Mouse (Mus musculus) embryonic facial prominence, embryonic 15.5 days (tissue): ENCODE measurements around the gene Iqck. TPM values are rescaled to one million over a fixed set of nuclear protein-coding genes. Genes with fewer than 3 reads are reported as not detected.

ENCODE experiments used
- ATAC-seq: fragments of 200-750 bp; cut with Nextera tagmentation; 2 replicates; pipeline ENCODE4 v1.8.0; 2017; ENCODE audit warnings: low read depth, moderate TSS enrichment; ENCODE audit not compliant: insufficient number of reproducible peaks, low FRiP score, low TSS enrichment
- H3K27ac ChIP-seq: fragments of 300-500 bp; sonication (generic); replicated peaks from 2 replicates; pipeline ENCODE4 v1.5.1; 2015; ENCODE audit warnings: mild to moderate bottlenecking, inconsistent platforms
- H3K27me3 ChIP-seq: fragments of 300-500 bp; sonication (generic); 2 replicates; pipeline ENCODE4 v1.6.1; 2015; ENCODE audit warnings: inconsistent platforms
- H3K36me3 ChIP-seq: fragments of 300-500 bp; sonication (generic); 2 replicates; pipeline ENCODE4 v1.6.1; 2015; ENCODE audit warnings: mild to moderate bottlenecking, inconsistent platforms
- H3K4me1 ChIP-seq: fragments of 300-500 bp; sonication (generic); 2 replicates; pipeline ENCODE4 v1.6.1; 2015; ENCODE audit warnings: inconsistent platforms
- H3K4me2 ChIP-seq: fragments of 300-500 bp; sonication (generic); replicated peaks from 2 replicates; pipeline ENCODE4 v1.6.1; 2015; ENCODE audit warnings: mild to moderate bottlenecking, inconsistent platforms
- H3K4me3 ChIP-seq: fragments of 300-500 bp; sonication (generic); replicated peaks from 2 replicates; pipeline ENCODE4 v1.5.1; 2015; ENCODE audit warnings: mild to moderate bottlenecking, inconsistent platforms
- H3K9ac ChIP-seq: fragments of 300-500 bp; sonication (generic); 2 replicates; pipeline ENCODE4 v1.6.1; 2015; ENCODE audit warnings: inconsistent platforms
- H3K9me3 ChIP-seq: fragments of 300-500 bp; sonication (generic); replicated peaks from 2 replicates; pipeline ENCODE4 v1.6.1; 2016; ENCODE audit warnings: inconsistent platforms
- WGBS: fragments of 180-500 bp; shearing (Covaris S2); methylation state at CpG from one replicate; pipeline ENCODE4 v1.1.7; 2015; 5-methylcytosine and 5-hydroxymethylcytosine counted together
- polyA plus RNA-seq: library from polyadenylated mRNA; unstranded; fragments of >200 nt; fragmentation: Nextera tagmentation; extraction: Ambion mirVana; gene quantifications from 2 replicates; pipeline ENCODE4 v1.2.1, GENCODE M21; 2015

Iqck gene
- polyA plus RNA-seq, 1 experiment from 2014 or later: 5.4 TPM

- no peak overlapping the region for H3K4me2 ChIP-seq
- no peaks in the 10 kb centered on the region; the same call in 1 of the 2 replicates for H3K9me3 ChIP-seq
- no peaks in the 10 kb centered on the region for H3K4me1 ChIP-seq
- WGBS: 15% methylated on average over 5 of the region's 5 CpGs
- H3K9ac ChIP-seq: no peak overlapping the region
- H3K36me3 ChIP-seq: no peaks in the 10 kb centered on the region
- no peak overlapping the region for H3K4me3 ChIP-seq
- H3K27ac ChIP-seq: no peak overlapping the region
- H3K27me3 ChIP-seq: no peaks in the 10 kb centered on the region
- ATAC-seq: no peak
These were observed 155.4 kb downstream of the Iqck start for GRCm38 (mm10) chr7:119010854-119011529.

- Histone ChIP-seq H3K27me3 (no peaks in the 10 kb centered on the region), H3K4me3 (no peak overlapping the region), H3K9me3 (no peaks in the 10 kb centered on the region), H3K36me3 (no peaks in the 10 kb centered on the region), H3K27ac (no peak overlapping the region), H3K9ac (no peak overlapping the region), H3K4me2 (no peak overlapping the region), H3K4me1 (no peaks in the 10 kb centered on the region)
- no peak for ATAC-seq
- 5% methylated on average over 3 of the region's 3 CpGs for WGBS
These were observed 160.2 kb downstream of the Iqck start for GRCm38 (mm10) chr7:119015736-119016135.

DNA sequence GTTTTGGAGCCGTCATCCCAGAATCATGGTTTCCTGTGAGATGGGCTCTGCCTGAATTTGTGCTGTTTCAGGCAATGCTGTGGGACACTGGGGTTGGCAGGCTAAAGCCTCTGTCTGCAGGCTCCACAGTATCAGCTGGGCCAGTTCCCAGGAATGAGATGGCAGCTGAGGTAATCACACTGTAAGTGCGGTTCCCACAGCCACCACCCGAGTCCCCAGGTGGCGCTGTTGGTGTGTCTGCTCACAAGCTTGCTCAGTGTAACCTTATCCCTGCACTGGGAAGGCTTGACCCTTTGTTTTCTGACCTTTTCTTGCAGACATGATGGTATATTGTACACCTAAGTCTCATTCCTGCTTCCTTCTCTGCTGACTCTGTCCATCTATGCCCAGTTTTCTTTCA is 164.0 kb downstream of the Iqck start:
- Histone ChIP-seq H3K27ac (no peak overlapping the region), H3K4me2 (no peak overlapping the region), H3K9me3 (no peaks in the 10 kb centered on the region), H3K4me1 (no peaks in the 10 kb centered on the region), H3K27me3 (no peaks in the 10 kb centered on the region), H3K9ac (no peak overlapping the region), H3K4me3 (no peak overlapping the region), H3K36me3 (no peaks in the 10 kb centered on the region)
- 17% methylated on average over 4 of the region's 4 CpGs for WGBS
- ATAC-seq: no peak

Other genes with a start within 250 kb of the Iqck start
- 82.5 and 87.9 TPM in 2 replicates for gene Gde1, start 150.0 kb upstream of the Iqck start, polyA plus RNA-seq
- gene Ccp110, start 143.2 kb upstream of the Iqck start, polyA plus RNA-seq: 21.7 and 26.3 TPM in 2 replicates
- gene Vps35l, start 115.5 kb upstream of the Iqck start, polyA plus RNA-seq: 63.0 and 67.6 TPM in 2 replicates
- gene Knop1, start 502 bp downstream of the Iqck start, polyA plus RNA-seq: 86.7 and 95.2 TPM in 2 replicates
- 10.9 and 11.3 TPM in 2 replicates for gene Gprc5b, start 139.5 kb downstream of the Iqck start, polyA plus RNA-seq